Mouse (Mus musculus): ENCODE measurements around the gene Hadhb.

GRCm38 (mm10) chr5:30222681-30223080 is 67.6 kb downstream of the Hadhb start:
- TF ChIP-seq CTCF (IDR thresholded peaks at IDR 0.05; ENCODE audit: low read depth) (no peak), EP300 (IDR thresholded peaks at IDR 0.05; ENCODE audit: low read depth) (no peak)

Measured in heart, postnatal 0 days (tissue).